Mouse (Mus musculus) kidney, postnatal 25 days (tissue): ENCODE results near the gene 1700020A23Rik.
"Not testable (repeated sequence)": the region's sequence is repeated elsewhere in the genome, so short reads cannot be mapped to it uniquely, and the experiment has no call there.

Experiments
- DNase-seq, 2 experiments: peaks; one replicate each; pipeline ENCODE4 v3.0.0; 2021; ENCODE audit warnings: mixed read lengths in 2 of 2

The 1700020A23Rik gene

DNA sequence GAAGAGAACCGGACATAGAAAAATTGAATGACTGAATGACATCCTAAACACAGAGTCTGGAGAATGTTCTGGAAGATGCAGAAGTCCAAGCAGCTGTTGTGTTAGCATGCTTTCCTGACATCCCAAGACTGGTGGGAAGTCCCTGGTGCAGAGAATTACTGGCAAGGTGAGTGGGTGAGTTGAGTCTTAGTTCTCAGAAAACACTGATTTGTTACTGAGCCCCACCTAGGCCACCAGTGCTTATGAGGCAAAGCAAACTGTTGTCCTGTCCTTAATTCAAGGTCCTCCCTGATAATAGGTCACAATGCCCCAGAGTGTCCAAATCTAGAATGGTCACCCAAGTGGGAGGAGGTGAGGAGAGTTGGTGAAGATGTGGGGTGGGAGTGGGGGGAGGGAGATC is at the start of gene 1700020A23Rik, which contains the start of gene Gm28372:
TSS of gene 1700020A23Rik (plus strand) at position 321 of the 400 bp plus-strand sequence.
TSS of gene Gm28372 (plus strand) at position 301 of the 400 bp plus-strand sequence.
- no peak for DNase-seq

DNA sequence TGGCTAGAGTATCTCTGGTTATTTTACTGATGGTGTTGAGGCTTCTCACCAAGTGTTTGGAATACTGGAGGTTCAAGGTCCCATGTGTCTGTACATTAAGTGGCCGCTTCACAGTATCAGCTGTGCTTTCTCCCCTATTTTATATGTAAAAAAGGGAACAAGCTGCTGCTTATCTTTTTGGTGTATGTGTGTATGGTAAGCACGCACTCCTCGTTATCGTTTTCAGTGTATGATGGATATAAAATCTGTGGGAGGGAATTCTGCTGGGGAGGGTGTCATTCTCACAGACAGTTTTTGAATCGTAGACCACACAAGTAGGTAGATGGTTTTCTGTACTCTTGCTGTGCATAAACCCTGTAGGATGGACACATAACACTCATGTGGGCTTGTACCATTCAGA is 47.5 kb upstream of the 1700020A23Rik start:
- DNase-seq: no peak

DNA sequence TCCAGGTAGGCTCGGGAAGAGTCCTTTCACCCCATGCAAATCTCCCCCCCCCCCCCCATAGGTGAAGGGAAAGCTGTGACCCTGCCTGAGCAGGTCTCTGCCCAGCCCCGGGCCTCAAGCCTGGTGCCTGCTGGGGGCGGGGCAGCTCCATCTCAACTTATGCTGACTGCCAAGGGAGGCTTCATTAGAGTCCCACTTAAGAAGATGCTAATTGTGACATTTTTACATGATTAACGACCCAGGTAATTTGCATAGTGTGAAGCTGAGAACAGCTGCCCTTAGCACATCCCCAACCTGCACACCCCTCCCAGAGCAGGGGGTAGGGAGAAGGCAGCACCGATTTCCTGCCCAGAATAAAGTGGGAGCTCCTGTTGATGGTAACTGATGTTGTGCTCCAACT is 46.2 kb upstream of the 1700020A23Rik start:
- no peak for DNase-seq

DNA sequence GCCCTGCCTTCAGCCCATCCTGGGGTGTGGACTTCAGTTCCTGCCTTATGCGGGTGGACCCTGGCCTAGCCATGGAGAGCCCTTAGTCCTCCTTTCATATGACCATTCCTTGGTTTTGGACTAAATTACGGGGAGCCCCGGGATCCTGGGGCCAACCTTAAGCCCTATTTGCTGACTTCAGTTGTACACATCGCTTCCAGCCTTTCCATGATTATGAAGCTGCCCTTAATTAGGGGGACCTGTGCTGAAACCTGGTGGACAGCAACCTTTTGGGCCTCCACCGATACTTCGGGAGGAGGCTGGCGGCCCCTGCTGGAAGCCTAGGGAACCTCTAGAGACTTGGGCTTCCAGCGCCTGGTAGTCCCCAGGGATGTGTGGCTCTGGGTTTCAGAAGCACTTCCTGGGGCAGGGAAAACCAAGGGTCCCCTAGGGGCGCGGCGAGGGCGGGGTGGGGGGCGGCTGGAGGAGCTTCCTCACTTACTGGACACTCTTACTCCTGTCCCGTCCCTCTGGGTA is 42.5 kb upstream of the 1700020A23Rik start:
- DNase-seq: peak; percentile 62

DNA sequence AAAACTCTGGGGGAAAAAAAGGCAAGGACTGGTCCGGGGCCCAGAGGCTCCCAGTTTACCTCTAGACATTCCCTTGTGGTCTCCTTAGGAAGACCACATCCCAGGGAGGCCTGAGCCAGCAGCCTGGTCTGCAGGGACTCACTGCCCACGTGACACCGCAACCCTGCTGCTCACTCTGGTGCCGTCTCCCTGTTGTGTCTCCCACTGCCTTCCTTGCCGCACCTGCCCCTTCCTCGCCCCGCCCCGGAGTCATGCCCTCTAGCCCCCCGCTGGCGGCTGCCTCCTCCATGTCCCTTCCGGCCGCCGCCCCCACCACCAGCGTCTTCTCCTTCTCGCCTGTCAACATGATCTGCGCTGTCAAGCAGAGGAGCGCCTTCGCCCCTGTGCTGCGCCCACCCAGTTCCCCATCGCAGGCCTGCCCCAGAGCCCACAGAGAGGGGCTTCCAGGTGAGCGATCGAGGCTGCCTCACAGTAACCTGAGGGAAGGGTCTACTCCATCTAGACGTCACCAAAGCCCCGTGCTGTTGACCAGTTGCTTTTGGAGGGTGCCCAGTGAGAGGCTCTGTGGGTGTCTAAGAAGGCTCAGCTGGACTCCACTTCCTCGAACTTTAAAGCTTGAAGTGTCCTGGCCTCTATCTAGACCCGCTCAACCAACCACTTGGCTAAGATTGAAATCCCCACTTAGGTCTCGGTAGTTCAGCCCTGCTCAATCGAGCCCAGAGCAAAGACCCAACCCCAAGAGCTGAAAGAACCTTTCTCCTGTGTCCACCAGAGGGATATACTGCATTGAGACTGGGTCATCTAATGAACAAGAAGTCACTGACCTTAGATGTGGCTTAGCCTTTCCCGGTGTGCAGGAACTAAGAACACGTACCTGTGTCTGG is 39.6 kb upstream of the 1700020A23Rik start:
- DNase-seq: peak in 1 of 2 experiments; percentile 38

DNA sequence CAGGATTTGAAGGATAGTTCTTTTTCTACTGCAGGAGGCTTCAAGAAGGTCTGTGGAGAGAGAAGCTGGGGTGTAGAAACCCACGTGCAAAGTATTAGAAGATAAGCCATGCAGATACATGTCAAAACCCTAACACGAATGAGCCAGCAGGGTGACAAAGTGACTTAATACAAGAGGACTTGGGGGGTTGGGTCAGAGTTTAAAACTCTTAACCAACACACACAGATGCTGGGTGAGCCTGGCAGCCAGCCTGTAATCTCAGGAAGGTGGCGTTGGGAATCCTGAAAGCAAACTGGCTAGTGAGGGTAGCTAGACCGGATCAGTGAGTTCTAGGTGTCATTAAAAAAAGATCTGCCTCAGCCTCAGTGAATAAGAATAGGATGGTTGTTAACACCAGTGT is 37.7 kb upstream of the 1700020A23Rik start:
- DNase-seq: no peak

DNA sequence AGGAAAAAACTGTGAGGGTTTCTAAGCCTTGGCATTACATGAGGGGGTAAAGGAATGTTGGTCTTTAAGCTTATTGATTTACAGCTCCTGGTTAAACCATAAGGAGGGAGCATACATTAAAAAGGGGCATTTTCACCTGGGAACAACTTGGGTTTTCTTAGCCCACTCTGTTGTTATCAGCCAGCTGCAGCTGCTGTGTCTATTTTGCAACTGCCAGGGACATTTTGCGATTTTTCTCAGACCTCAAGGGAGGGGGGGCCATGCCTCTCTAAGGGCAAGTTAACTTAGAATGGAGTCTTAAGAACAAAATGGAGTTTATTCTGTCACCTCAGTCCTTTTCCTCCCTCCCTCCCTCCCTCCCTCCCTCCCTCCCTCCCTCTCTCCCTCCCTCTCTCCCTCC is 32.0 kb upstream of the 1700020A23Rik start:
- not testable (repeated sequence) for DNase-seq

DNA sequence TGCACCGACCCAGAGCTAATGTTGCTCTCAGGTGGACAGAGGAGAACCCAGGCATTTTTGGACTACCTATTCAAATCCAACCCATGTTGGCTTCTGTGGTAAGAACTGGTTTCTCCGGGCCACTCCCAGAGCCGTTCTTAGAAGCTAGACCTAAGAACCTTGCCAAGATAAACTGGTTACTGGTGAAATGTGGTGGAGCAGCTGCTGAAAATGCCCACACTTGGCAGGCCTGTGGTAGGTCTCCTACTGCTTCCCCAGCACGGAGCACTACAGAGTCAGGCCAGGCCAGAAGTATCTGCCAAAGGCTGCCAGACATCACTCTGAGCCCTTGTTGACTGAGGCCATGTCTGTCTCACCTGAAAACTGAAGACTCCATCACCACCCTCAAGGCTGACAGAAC is 30.1 kb upstream of the 1700020A23Rik start:
- DNase-seq: no peak

DNA sequence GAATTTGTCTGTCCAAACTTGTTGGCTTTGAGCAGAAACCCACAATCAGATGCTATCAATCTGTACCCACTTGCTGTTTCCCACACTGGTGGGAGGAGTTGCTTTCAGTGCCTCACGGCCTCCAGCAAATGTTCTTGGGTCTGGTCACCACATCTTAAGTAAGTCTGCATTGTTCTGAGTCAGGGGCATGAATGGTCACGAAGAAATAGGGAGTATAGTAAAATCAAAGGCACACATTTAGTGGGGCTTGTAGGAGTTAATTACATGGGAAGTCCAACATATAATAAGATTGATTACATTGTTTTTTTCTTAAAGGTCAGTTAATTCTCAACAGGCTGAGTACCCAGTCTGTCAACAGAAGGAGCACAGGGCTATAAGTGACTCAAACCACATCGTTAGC is 21.9 kb upstream of the 1700020A23Rik start:
- no peak for DNase-seq

DNA sequence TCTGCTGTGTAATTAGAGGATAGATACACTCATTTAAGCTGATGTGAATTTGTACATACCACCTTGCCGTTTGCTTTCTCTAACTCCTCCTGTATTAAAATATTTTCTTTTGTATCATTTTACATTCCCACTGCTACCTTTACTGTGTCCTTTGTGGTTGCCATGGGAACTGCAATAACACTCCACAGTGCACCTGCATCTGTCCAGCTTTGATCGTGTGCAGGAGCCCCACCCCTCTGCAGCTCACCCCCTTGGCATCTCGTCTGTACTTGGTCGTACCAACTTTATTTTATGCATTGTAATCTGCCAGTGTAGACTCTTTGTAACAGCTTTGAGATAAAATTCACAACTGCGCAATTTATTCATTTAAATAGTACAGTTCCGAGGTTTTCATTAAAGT is 21.2 kb upstream of the 1700020A23Rik start:
- DNase-seq: no peak

DNA sequence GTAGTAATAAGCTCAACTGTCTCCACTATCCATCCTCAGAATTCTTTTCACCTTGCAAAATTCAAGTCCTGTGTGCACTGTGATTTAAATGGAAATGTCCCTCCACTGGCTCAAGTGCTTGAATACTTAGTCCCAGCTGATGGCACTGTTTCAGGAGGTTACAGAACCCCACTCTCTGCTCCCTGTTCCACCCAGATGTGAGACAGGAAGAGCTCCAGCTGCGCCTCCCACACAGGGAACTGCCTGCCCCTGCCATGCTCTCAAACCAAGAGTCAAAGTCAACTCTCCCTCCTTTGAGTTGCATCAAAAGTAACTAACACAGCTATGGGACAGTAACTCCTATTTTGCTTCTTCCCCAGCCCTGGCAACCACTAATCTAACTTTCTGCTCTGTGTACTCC is 18.8 kb upstream of the 1700020A23Rik start:
- no peak for DNase-seq

DNA sequence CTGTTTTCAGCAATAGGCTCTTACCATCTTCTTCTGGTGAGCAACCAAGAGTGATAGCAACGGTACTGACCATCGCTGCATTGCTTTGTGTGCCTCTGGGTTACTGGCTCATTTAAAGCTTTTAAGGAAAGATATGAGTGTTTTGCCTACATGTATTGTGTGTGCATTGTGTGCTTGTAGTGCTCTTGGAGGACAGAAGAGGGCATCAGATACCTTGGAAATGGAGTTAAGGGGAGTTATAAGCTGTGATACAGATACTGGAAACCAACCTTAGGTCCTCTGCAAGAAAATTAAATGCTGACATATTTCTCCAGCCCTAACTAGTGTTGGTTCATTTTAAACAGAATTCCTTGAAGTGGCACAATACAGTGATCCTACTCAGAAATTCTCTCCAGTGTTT is 16.3 kb upstream of the 1700020A23Rik start:
- DNase-seq: no peak

DNA sequence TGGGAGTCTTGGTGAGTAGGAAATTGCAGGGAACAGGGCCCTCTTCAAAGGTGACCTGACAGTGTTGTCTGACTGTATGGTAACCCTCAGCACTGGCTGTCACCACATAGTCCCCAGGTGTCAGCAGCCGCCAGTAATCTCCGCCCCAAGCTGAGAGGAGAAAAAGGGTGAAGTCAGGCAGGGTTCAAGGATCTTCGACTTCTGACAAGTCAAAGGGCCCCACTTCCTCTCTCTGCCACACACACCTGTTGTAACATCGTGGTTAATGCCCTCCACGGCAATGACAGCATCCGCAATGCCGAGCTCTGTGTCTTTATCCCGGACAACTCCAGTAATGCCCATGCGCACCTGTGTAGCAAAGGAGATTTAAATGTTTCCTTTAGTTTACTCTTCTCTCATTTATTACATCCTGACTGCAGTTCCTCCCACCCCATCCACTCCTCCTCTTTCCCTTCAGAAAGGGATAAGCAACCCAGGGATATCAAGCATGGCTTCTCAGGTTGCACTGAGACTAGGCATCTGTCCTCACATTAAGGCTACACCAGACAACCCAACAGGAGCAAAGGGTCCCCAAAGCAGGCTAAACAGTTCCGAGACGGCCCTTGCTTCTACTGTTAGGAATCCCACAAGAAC is 13.9 kb upstream of the 1700020A23Rik start:
- DNase-seq: no peak

DNA sequence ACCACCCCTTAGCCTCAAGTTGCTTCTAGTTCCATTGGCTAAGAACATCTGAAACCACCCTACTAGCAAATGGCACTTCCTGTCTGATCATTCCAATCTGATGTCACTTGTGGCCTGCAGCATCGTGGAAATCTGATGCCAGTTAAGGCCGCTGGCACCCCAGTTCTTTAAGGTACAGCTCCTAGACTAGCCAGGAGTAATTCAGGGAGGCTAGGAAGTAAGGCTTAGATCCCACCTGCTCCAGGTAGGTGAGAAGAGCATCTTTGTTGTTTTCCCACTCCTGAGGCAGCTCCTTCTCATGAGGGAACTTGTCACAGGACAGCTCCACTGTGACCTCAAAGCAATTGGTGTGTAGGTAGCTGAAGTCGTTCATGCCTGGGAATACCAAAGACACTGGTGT is 12.2 kb upstream of the 1700020A23Rik start:
- DNase-seq: no peak

DNA sequence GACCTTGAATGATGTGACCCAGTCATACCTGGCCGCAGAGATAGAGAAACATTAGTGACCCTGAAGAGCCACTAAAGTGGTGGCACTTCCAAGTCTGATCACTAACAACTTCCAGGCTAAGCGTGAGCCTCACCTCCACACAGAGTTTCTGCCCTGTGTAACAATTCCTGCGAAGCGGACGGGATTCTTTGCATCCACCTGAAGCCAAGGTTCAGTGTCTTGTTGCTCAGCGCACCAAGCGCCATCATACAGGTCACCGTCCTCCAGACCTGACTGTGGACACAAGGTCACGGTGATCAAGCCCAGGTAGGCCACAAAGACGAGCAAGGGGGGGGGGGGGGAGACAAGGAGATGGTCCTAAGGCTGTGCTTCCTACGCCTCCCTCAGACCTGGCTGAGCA is 9.4 kb upstream of the 1700020A23Rik start:
- DNase-seq: no peak

DNA sequence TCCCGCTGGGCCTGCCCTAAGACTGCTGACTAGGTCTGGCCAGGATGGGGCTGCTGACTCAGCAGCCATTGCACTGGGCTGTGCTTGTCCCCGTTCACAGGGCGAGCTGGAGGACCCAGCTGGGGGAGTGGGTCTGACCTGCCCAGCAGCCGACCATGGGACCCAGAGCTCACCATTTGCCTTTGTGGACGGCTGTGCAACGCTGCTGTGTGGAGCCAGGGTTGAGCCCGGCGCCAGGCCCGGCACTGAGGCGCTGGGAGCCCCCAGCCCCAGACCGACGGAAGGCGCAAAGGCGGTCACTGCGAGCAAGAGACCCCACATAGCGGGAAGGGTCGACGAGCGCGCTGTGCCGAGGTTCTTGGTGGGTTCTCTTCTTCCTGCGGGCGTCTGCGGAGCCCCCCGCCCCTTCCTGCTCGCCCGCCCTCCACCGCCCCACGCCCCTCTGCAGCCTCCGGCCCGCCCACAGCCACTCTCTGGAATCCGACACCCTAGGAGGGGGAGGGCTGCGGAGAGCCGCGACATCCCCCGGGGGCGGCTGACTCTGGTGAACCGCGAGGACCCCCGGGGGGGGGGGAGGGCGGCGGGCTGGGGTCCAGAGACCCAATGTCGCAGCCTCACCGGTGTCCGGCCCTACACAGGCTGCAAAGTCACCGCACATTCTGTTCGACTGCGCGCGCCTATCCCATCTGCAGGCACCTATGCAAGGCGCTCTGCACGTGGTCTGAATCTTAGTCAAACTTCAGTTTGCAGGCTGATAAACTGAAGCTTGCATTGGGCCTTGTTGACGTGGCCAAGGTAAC is 7.7 kb upstream of the 1700020A23Rik start, which contains the start of gene Cpxm1:
TSS of gene Cpxm1 (minus strand) at position 389 of the 800 bp plus-strand sequence.
- DNase-seq: peak; percentile 24 to 53

DNA sequence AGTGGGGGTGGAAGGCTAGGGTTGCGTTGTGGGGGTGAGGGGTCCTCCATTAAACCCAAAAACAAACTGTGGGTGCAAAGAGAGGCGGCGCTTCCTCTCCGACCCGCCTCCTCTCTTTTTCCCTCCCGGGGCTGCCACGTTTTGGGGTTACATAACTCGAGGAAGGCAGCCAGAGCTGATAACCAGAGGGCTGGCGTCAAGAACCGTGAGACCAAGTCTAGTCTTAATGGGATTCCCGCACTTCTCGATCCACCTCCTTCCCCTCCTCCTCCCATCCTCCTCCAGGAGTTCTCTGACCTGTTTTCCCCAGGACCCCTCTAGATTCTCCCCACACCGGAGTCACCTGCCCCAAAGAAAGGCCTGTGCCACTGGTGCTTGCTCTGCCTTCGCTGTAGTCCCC is 7.0 kb upstream of the 1700020A23Rik start:
- DNase-seq: no peak

DNA sequence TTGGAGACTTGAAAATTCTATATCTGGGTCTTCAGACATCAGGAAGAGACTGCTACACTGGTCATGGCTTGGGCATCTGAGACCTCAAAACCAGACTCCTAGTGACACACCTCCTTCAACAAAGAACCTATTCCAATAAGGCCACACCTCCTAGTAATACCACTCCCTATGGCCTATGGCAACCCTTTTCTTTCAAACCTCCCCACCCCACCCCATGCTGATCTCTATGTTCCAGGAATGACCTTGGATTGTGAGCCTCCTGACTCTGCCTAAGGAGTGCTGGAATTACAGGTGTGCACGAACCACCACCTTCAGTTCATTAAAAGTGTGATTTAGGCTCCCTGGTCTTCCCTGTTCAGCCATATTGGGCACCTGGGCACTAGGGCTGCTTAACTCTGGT is 5.0 kb upstream of the 1700020A23Rik start:
- no peak for DNase-seq

DNA sequence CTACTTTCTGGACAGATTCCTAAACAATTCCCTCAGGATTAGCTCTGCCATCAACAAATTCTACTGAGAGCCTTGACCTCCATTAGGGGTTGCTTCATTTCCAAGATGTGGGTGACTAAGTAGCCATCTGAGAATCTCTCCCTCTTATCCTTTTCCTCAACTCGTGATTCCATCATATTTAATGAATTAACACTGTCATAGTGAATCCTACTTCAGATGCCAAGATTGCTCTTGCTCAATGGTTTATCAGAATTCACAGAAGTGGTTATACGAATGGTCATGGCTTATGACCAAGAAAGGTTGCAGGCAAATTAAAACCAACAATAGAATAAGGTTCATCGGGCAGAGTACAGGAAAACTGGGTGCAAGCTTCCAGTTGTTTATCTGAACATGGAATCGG is 3.2 kb upstream of the 1700020A23Rik start:
- DNase-seq: no peak

DNA sequence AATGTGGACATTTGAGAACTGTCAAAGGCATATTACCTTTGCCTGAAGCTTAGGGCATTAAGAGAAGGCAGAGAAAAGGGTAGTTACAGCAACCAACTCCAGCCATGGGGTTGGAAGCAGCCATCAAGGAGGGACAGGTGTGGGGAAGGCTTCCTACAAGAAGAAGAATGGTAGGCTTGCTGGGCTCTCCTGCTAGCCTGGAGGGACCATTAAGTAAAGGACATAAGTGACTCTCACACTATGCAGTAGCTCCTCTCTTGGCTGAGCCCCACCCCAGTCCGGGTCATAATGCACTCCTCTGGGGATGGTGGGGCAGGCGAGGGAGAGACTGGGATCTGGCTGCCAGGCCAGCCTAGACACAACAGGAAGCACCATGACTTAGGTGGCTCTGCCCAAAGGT is 1.1 kb downstream of the 1700020A23Rik start, which contains the start of gene Tmem239:
TSS of gene Tmem239 (plus strand) at position 301 of the 400 bp plus-strand sequence.
- no peak for DNase-seq

DNA sequence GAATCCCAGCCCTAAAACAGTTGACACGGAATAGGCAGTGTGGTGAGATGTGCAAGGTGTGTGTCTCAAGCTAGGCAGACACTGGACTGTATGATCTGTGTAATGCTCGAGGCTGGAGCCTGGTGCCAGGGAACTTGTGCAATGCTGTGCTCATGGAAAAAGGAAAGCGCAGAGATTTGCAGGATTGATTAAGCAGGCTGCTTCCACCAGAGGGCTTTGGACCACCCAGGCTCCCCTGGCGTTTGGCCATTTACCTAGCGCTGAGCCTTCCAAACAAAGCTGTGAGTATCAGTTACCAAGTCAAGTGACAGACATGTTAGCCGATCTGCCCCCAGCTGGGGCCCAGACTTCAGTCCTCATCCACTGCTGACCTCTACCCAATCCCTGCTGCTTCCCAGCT is 3.1 kb downstream of the 1700020A23Rik start:
- DNase-seq: no peak

DNA sequence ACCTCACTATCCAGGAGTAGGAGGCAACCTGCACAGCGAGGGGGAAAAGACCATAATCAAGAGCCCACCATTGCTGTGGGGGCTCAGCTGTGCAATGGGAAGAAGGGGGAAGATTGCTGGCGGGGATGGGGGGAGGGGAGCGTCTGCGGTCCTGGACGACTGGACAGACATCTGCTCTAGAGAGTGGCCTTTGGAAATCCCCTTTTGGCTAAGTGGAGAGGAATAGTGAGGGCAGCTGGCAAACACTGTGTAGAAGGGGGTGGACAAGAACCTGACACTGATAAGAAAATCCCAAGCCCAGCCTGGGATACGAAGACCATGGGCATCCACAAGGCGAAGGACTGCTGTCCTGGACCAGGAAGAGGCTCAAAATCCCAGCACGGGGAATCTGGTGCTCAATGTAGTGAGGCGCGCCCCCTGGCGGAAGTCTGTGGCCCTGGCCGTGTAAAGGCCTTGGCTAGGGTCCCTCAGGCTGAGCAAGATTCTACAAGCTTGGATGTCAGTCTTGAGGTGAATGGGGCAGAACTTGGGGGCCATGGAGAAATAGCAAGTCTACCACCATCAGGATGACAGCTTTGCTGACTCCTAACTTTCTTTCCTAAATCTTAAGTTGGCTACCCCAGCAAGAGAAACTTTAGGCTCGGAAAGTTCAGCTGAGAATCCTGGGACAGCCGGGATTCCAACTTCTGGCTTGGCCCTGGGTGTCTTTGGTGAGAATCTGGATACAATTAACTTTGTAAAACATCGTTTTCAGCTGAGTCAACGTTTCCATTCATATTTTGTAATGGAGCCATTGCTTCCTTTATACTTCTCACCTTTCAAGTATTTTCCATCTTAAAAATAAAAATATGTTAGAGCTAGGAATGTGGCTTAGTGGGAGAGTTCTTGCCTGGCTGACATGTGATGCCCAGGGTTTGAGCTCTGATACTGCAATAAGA is 6.8 kb downstream of the 1700020A23Rik start:
- DNase-seq: peak; percentile 83 to 93
